Mouse (Mus musculus): ENCODE results near the gene Oxa1l. TPM values are rescaled to one million over a fixed set of nuclear protein-coding genes. Genes with fewer than 3 reads are reported as not detected.

Gene Oxa1l
- polyA plus RNA-seq, 1 experiment: 177 TPM

DNA sequence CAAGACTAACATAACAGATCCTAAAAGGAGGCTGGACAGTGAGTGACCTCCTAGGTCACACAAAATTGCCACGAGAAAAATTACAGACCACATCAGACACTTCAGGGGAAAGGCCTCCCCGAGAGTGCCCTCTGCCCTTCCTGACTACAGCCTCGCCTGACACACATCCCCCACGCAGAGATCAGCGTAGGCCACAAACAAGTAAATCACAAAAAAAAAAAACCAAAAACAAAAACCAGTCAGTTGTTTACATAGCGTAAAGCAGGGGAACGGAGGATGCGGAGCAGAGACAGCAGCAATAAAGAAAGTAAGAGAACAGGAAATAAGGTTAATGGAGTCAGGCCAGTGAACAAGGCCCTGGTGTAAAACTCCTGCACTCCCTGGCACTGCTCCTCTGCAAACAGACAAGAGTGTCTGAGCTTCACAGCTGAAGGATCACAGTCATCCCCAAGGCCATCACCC lies 38.3 kb downstream of the Oxa1l start:
- H3K4me1 ChIP-seq (replicated peaks; ENCODE audit: control insufficient read depth, insufficient read depth, low read length): peaks cover 3% of the 10 kb centered on the region
- no peaks in the 10 kb centered on the region for H3K36me3 ChIP-seq (ENCODE audit: control insufficient read depth, insufficient read depth, low read length)
- H3K4me3 ChIP-seq (ENCODE audit: control insufficient read depth, insufficient read depth, low read length): no peak overlapping the region
- DNase-seq: no peak
- no peak overlapping the region; the same call in 1 of the 2 replicates for H3K27ac ChIP-seq (ENCODE audit: control insufficient read depth, insufficient read depth, low read length)
- 80% methylated on average over 8 of the region's 8 CpGs for WGBS
- TF ChIP-seq CTCF (IDR thresholded peaks at IDR 0.05; ENCODE audit: borderline replicate concordance, control insufficient read depth, extremely low read depth, insufficient read depth, low read length, poor library complexity): no peak
- no peak for TF ChIP-seq POLR2A (IDR thresholded peaks at IDR 0.05; ENCODE audit: control insufficient read depth, extremely low read depth, insufficient read depth, low read length, poor library complexity)
- no peaks in the 10 kb centered on the region for H3K27me3 ChIP-seq (ENCODE audit: control insufficient read depth, insufficient read depth, low read length)

DNA sequence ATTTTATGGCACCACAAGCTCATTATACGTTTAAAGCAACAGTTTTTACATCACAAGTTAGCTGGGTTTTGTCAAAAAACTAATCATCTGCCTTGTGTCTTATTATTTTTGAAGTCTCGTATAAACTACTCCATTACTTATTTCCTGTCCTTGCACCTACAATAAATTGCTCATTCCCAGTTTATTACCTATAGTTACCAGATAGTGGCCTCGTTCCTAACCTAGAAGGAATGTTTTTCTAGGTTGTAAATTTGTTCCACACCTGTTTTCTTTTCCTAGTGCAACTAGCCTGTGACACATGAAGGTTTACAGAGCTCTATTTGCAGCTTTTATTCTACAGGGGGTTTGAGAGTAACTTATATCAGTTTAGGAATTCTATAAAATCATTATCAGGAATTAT lies 41.1 kb downstream of the Oxa1l start:
- Histone ChIP-seq H3K4me1 (replicated peaks; ENCODE audit: control insufficient read depth, insufficient read depth, low read length) (peaks cover 3% of the 10 kb centered on the region), H3K36me3 (ENCODE audit: control insufficient read depth, insufficient read depth, low read length) (no peaks in the 10 kb centered on the region), H3K27me3 (ENCODE audit: control insufficient read depth, insufficient read depth, low read length) (no peaks in the 10 kb centered on the region), H3K4me3 (ENCODE audit: control insufficient read depth, insufficient read depth, low read length) (no peak overlapping the region), H3K27ac (ENCODE audit: control insufficient read depth, insufficient read depth, low read length) (no peak overlapping the region)
- TF ChIP-seq CTCF (IDR thresholded peaks at IDR 0.05; ENCODE audit: borderline replicate concordance, control insufficient read depth, extremely low read depth, insufficient read depth, low read length, poor library complexity): no peak
- TF ChIP-seq POLR2A (IDR thresholded peaks at IDR 0.05; ENCODE audit: control insufficient read depth, extremely low read depth, insufficient read depth, low read length, poor library complexity): no peak
- DNase-seq: no peak
- 90% methylated on average over 3 of the region's 3 CpGs for WGBS

- Histone ChIP-seq H3K27ac (ENCODE audit: control insufficient read depth, insufficient read depth, low read length) (no peak overlapping the region), H3K27me3 (ENCODE audit: control insufficient read depth, insufficient read depth, low read length) (no peaks in the 10 kb centered on the region), H3K36me3 (ENCODE audit: control insufficient read depth, insufficient read depth, low read length) (no peaks in the 10 kb centered on the region), H3K4me1 (replicated peaks; ENCODE audit: control insufficient read depth, insufficient read depth, low read length) (peaks cover 10% of the 10 kb centered on the region), H3K4me3 (ENCODE audit: control insufficient read depth, insufficient read depth, low read length) (no peak overlapping the region)
- no peak for DNase-seq
- TF ChIP-seq CTCF (IDR thresholded peaks at IDR 0.05; ENCODE audit: borderline replicate concordance, control insufficient read depth, extremely low read depth, insufficient read depth, low read length, poor library complexity) (no peak), POLR2A (IDR thresholded peaks at IDR 0.05; ENCODE audit: control insufficient read depth, extremely low read depth, insufficient read depth, low read length, poor library complexity) (no peak)
- WGBS: 92% methylated on average over 25 of the region's 25 CpGs
Measured at GRCm38 (mm10) chr14:54408336-54409056, 47.9 kb downstream of the Oxa1l start.

- no peak for TF ChIP-seq POLR2A (IDR thresholded peaks at IDR 0.05; ENCODE audit: control insufficient read depth, extremely low read depth, insufficient read depth, low read length, poor library complexity)
- TF ChIP-seq CTCF (IDR thresholded peaks at IDR 0.05; ENCODE audit: borderline replicate concordance, control insufficient read depth, extremely low read depth, insufficient read depth, low read length, poor library complexity): no peak
- Histone ChIP-seq H3K4me3 (ENCODE audit: control insufficient read depth, insufficient read depth, low read length) (no peak overlapping the region), H3K27me3 (ENCODE audit: control insufficient read depth, insufficient read depth, low read length) (no peaks in the 10 kb centered on the region), H3K27ac (ENCODE audit: control insufficient read depth, insufficient read depth, low read length) (no peak overlapping the region), H3K4me1 (replicated peaks; ENCODE audit: control insufficient read depth, insufficient read depth, low read length) (peaks cover 16% of the 10 kb centered on the region), H3K36me3 (ENCODE audit: control insufficient read depth, insufficient read depth, low read length) (no peaks in the 10 kb centered on the region)
- 62% methylated on average over 7 of the region's 7 CpGs for WGBS
- no peak for DNase-seq
Measured at GRCm38 (mm10) chr14:54409057-54409645, 48.5 kb downstream of the Oxa1l start.

DNA sequence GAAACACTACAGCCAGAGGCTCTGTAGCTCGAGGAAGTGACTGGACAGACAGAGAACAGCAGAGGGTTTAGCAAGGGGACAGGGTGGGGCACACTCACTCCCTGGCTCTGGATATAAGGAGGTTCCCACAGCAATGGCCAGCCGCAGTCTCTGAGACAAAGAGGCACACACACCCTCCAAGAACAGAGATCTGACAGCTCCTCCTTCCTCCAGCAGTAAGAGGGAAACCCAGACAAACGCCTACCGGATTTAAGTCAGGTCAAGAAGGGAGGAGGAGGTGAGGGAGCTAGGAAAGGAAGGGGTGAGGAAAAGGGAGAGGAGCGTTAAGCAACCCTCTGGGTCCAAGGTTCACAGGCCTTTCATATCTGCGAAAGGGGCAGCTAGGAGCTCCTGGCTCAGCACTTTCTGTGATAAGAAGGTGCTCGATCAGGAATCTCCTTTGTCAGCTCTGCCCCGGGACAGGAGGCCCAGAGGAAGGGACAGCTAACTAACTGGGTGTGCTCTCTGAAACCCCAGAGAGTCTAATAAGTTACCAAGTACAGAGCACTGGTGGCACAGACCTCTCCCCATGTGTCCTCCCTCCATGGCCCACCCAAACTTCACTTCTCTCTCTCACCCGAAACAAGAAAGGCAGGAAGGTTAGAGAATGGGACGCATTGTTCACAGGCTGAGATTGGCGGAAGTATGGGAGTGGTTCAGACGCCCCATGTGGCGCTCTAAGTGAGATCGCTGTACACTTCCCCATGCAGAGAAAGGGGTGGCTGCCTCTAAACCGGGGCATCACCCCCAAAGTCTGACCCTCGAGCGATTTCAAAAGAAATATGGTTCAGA lies 49.6 kb downstream of the Oxa1l start:
- Histone ChIP-seq H3K4me3 (ENCODE audit: control insufficient read depth, insufficient read depth, low read length) (no peak overlapping the region), H3K4me1 (replicated peaks; ENCODE audit: control insufficient read depth, insufficient read depth, low read length) (peaks cover 18% of the 10 kb centered on the region), H3K36me3 (ENCODE audit: control insufficient read depth, insufficient read depth, low read length) (no peaks in the 10 kb centered on the region), H3K27me3 (ENCODE audit: control insufficient read depth, insufficient read depth, low read length) (no peaks in the 10 kb centered on the region), H3K27ac (ENCODE audit: control insufficient read depth, insufficient read depth, low read length) (no peak overlapping the region)
- DNase-seq: no peak
- TF ChIP-seq CTCF (IDR thresholded peaks at IDR 0.05; ENCODE audit: borderline replicate concordance, control insufficient read depth, extremely low read depth, insufficient read depth, low read length, poor library complexity): no peak
- TF ChIP-seq POLR2A (IDR thresholded peaks at IDR 0.05; ENCODE audit: control insufficient read depth, extremely low read depth, insufficient read depth, low read length, poor library complexity): no peak
- 62% methylated on average over 17 of the region's 17 CpGs for WGBS

DNA sequence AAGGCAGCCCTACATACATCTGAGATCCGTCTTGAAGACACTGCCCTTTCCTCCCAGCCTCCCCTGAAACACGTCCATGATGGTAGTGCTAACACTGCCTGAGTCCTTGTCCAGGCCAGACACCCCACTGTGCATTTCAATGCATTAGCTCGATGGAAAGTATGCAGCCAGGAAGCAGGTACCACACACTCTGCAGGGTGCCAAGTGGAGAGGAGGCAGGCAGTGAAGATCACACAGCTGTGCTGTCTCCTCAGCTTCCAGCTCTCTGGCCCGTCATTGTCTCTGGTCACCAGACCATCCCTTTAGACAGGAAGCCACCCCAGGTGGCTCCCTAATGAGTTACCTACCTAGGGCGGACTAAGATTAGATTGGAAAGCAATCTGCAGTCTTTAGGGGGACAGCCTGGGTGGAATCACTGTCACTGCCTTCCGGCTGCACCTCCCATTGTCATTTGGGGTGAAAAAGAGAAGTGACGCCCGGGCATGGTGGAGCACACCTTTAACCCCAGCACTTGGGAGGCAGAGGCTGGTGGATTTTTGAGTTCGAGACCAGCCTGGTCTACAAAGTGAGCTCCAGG lies 51.5 kb downstream of the Oxa1l start:
- peaks cover 18% of the 10 kb centered on the region for H3K4me1 ChIP-seq (replicated peaks; ENCODE audit: control insufficient read depth, insufficient read depth, low read length)
- no peaks in the 10 kb centered on the region for H3K36me3 ChIP-seq (ENCODE audit: control insufficient read depth, insufficient read depth, low read length)
- WGBS: 74% methylated on average over 9 of the region's 9 CpGs
- DNase-seq: no peak
- no peaks in the 10 kb centered on the region for H3K27me3 ChIP-seq (ENCODE audit: control insufficient read depth, insufficient read depth, low read length)
- H3K27ac ChIP-seq (ENCODE audit: control insufficient read depth, insufficient read depth, low read length): no peak overlapping the region
- no peak overlapping the region for H3K4me3 ChIP-seq (ENCODE audit: control insufficient read depth, insufficient read depth, low read length)
- no peak for TF ChIP-seq POLR2A (IDR thresholded peaks at IDR 0.05; ENCODE audit: control insufficient read depth, extremely low read depth, insufficient read depth, low read length, poor library complexity)
- no peak for TF ChIP-seq CTCF (IDR thresholded peaks at IDR 0.05; ENCODE audit: borderline replicate concordance, control insufficient read depth, extremely low read depth, insufficient read depth, low read length, poor library complexity)

Measured in thymus, adult 2 months (tissue).